In genomic region chr9:78358053-78358452, GRCm38 (mm10) we compare ENCODE assay signal across 9 mouse cellular contexts. TPM values are rescaled to one million over a fixed set of nuclear protein-coding genes. Genes with fewer than 3 reads are reported as not detected.
DNase-seq lines count a peak whose midpoint lies in the region; TF ChIP-seq lines count a peak whose summit lies in the region.
"Had no signal": no experiment of that assay in that cellular context is flagged by ENCODE, and none has a peak within 500 bp of the region (broad histone marks: within the 10 kb centered on the region; RNA-seq: fewer than 3 reads in every experiment).

No protein-coding gene starts in this region.

- TF ChIP-seq POLR2A in lung, adult 2 months (IDR thresholded peaks at IDR 0.05; ENCODE audit: borderline replicate concordance, extremely low read depth, low read depth, low read length), result no peak

- 9% methylated on average over 9 of the region's 9 CpGs for WGBS in lung, adult 2 months

- peak; percentile 76 for TF ChIP-seq CTCF in lung, adult 2 months (IDR thresholded peaks at IDR 0.05; ENCODE audit: insufficient read depth, low read length)

- no peak overlapping the region for H3K4me3 ChIP-seq in lung, adult 2 months (replicated peaks; ENCODE audit: extremely low read depth, low read depth, low read length)
- H3K4me3 ChIP-seq: heart, embryonic 13.5 days had no signal

- DNase-seq in CD8-positive naive resting alpha-beta T cell, adult 2 months (ENCODE audit: low read depth in 2 of 2, low spot score in 2 of 2), result peak; percentile 19 to 28
- DNase-seq in adrenal gland, adult 8-10 months, result peak; percentile 34
- DNase-seq in embryo, embryonic 9.5 days (ENCODE audit: extremely low spot score), result peak; percentile 70
- peak; percentile 9 to 30 for DNase-seq in heart, adult 9 months (ENCODE audit: low spot score in 2 of 2)
- peak; percentile 86 for DNase-seq in kidney, postnatal 10 days
- DNase-seq in lung, adult 2 months, result peak; percentile 61
- peak; percentile 43 for DNase-seq in retina, postnatal 7 days (ENCODE audit: low read depth, low spot score)
- DNase-seq in urinary bladder, adult 18-20 months (ENCODE audit: low spot score in 2 of 2), result peak; percentile 15 to 60

- H3K4me1 ChIP-seq in lung, adult 2 months (ENCODE audit: control insufficient read depth, insufficient read depth, low read length), result no peaks in the 10 kb centered on the region; the same call in 1 of the 2 replicates
- H3K4me1 ChIP-seq: heart, embryonic 13.5 days had no signal

RNA-seq across cellular contexts. Expression of gene Gsta2, which starts 2.5 kb away (rescaled TPM):
- 1 to 10 TPM in 2 of 4 experiments, not detected in 2; 6.1 to 7.5 TPM for total RNA-seq in adrenal gland, adult 8-10 months (2022)
- 1.9 and 5.0 TPM in 2 replicates for polyA plus RNA-seq in lung, adult 2 months (2012; rRNA removed)
- polyA plus RNA-seq: heart, embryonic 13.5 days had no signal

RNA-seq across cellular contexts. Expression of gene Dppa5a, which starts 9.9 kb away (rescaled TPM):
- not detected for total RNA-seq in adrenal gland, adult 8-10 months (2022)
- polyA plus RNA-seq in lung, adult 2 months (2012; rRNA removed), result 0.22 TPM in 1 of 2 replicates, not detected in the other
- polyA plus RNA-seq: heart, embryonic 13.5 days had no signal

RNA-seq across cellular contexts. Expression of gene Ooep, which starts 20.5 kb away (rescaled TPM):
- total RNA-seq in adrenal gland, adult 8-10 months (2022), result not detected
- polyA plus RNA-seq in lung, adult 2 months (2012; rRNA removed), result 0.28 and 0.37 TPM in 2 replicates

RNA-seq across cellular contexts. Expression of gene Omt2b, which starts 30.7 kb away (rescaled TPM):
- not detected for total RNA-seq in adrenal gland, adult 8-10 months (2022)
- not detected in 2 replicates for polyA plus RNA-seq in lung, adult 2 months (2012; rRNA removed)
- polyA plus RNA-seq: heart, embryonic 13.5 days had no signal

RNA-seq across cellular contexts. Expression of gene Ddx43, which starts 37.5 kb away (rescaled TPM):
- total RNA-seq in adrenal gland, adult 8-10 months (2022), result not detected
- polyA plus RNA-seq in lung, adult 2 months (2012; rRNA removed), result 0.05 and 0.06 TPM in 2 replicates

Comparison
In these comparisons a context has a peak if more than half of its experiments do, and no peak if none do; other contexts are left out.
1. DNase-seq: peak in every context shown above with its lines; median percentile 86 in kidney, postnatal 10 days; 70 in embryo, embryonic 9.5 days; 61 in lung, adult 2 months; 43 in retina, postnatal 7 days; 38 in urinary bladder, adult 18-20 months; 34 in adrenal gland, adult 8-10 months; 24 in CD8-positive naive resting alpha-beta T cell, adult 2 months; 20 in heart, adult 9 months.